Mouse (Mus musculus) lung, embryonic 14.5 days (tissue): ENCODE measurements around the gene Dnmt3a. TPM values are rescaled to one million over a fixed set of nuclear protein-coding genes. Genes with fewer than 3 reads are reported as not detected.

Experiments used
- ATAC-seq: fragments of 200-750 bp; cut with Nextera tagmentation; 2 replicates; pipeline ENCODE4 v1.8.0; 2017; ENCODE audit warnings: mild to moderate bottlenecking, moderate TSS enrichment, moderate library complexity; ENCODE audit not compliant: insufficient read depth
- DNase-seq: peaks from one replicate; pipeline ENCODE4 v3.0.0-alpha.2; 2015
- H3K27ac ChIP-seq: fragments of 300-500 bp; sonication (generic); 2 replicates; pipeline ENCODE4 v1.5.1; 2014; ENCODE audit warnings: low read depth, mild to moderate bottlenecking, moderate library complexity
- H3K27me3 ChIP-seq: fragments of 300-500 bp; sonication (generic); 2 replicates; pipeline ENCODE4 v1.6.1; 2014; ENCODE audit warnings: low read length, control low read depth; ENCODE audit not compliant: insufficient read depth
- H3K36me3 ChIP-seq: fragments of 300-500 bp; sonication (generic); 2 replicates; pipeline ENCODE4 v1.6.1; 2014; ENCODE audit warnings: control low read depth; ENCODE audit not compliant: insufficient read depth
- H3K4me1 ChIP-seq: fragments of 300-500 bp; sonication (generic); 2 replicates; pipeline ENCODE4 v1.6.1; 2014; ENCODE audit warnings: antibody characterized with exemption, control low read depth; ENCODE audit not compliant: insufficient read depth
- H3K4me2 ChIP-seq: fragments of 300-500 bp; sonication (generic); 2 replicates; pipeline ENCODE4 v1.6.1; 2014; ENCODE audit warnings: mild to moderate bottlenecking
- H3K4me3 ChIP-seq: fragments of 300-500 bp; sonication (generic); 2 replicates; pipeline ENCODE4 v1.5.1; 2014; ENCODE audit warnings: low read depth, low read length
- H3K9ac ChIP-seq: fragments of 300-500 bp; sonication (generic); 2 replicates; pipeline ENCODE4 v1.6.1; 2014
- H3K9me3 ChIP-seq: fragments of 300-500 bp; sonication (generic); 2 replicates; pipeline ENCODE4 v1.6.1; 2016; ENCODE audit warnings: low read depth, low read length, control low read depth
- CTCF ChIP-seq: IDR thresholded peaks from 2 replicates; pipeline ENCODE4 v1.5.1; 2016; ENCODE audit warnings: antibody characterized with exemption, low read depth
- WGBS: fragments of 180-500 bp; shearing (Covaris S2); extraction: QIAGEN DNeasy Blood & Tissue Kit; methylation state at CpG from one replicate; pipeline ENCODE4 v1.1.7; 2014; 5-methylcytosine and 5-hydroxymethylcytosine counted together
- polyA plus RNA-seq: library from polyadenylated mRNA; unstranded; fragments of >200 nt; fragmentation: Nextera tagmentation; extraction: Ambion mirVana; gene quantifications from 2 replicates; pipeline ENCODE4 v1.2.1, GENCODE M21; 2014

The Dnmt3a gene
- polyA plus RNA-seq, 1 experiment from 2014 or later, result 95.5 TPM

DNA sequence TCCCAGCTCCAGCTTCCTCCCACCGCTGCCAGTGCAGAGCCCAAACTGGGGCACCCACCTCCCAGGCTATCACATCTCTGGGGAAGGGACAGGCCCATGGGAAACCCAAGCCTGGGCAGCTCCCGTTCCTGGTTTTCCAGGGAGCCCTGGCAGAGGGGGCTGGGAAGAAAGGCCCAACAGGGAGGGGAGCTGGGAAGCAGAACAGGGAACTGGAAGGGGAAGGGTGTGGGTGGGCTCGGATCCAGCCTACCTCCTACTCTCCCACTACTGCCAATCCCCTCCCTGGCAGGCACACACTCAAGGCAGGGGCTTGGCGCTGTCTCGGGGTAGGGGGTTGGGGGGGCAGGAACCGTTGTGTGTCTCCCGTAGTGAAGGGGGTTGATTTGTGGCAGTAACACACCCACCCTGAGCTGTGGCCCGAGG is 28.1 kb downstream of the Dnmt3a start:
- DNase-seq, result peak; percentile 84
- H3K4me2 ChIP-seq, result peak overlapping the region; percentile 60
- peak overlapping the region; percentile 43 for H3K9ac ChIP-seq

DNA sequence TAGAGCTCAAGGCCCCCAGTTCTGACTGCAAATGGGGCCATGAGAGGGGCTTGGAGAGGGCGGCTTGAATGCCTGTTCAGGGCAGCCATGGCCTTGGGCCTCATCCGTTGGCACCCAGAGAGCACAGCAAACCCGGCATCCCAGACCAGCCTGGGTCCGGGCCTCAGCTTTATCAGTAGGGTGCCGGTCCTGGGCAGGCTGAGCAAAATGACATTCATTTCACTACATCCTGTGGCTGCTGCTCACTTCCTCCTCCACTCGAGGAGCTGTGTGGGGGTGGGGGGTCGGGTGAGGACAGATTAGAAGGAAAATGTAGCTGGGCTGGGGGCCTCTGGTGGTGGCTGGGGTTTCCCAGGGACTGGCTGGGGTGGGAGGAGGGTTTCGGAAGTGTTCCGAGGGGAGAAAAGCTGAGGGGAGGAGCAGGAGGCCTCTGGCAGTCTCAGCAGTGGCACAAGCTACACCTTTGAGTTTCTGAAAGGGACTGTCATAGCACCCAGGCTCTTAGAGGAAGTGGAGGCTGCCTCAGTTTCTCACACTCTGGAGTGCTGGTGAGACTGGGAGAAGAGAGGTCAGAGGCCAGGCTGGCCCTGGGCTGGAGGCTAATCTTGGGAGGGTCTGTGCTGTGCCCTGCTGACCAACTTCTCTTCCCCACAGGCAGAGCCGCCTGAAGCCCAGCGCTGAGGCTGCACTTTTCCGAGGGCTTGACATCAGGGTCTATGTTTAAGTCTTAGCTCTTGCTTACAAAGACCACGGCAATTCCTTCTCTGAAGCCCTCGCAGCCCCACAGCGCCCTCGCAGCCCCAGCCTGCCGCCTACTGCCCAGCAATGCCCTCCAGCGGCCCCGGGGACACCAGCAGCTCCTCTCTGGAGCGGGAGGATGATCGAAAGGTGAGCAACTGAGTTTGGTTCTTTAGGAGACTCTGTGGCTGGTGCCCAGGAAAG is 28.8 kb downstream of the Dnmt3a start:
- Histone ChIP-seq H3K9ac (peak overlapping the region; percentile 43), H3K4me1 (peaks cover 30% of the 10 kb centered on the region), H3K4me2 (peak overlapping the region; percentile 60), H3K9me3 (no peaks in the 10 kb centered on the region), H3K36me3 (peaks cover 49% of the 10 kb centered on the region), H3K4me3 (peak overlapping the region; percentile 8), H3K27ac (peak overlapping the region; percentile 93), H3K27me3 (no peaks in the 10 kb centered on the region)
- TF ChIP-seq CTCF, result peak; percentile 58
- DNase-seq (peak; percentile 67), ATAC-seq (peak; percentile 65)
- 8% methylated on average over 21 of the region's 21 CpGs for WGBS

More for the DNA sequence above, 28.1 kb downstream of the Dnmt3a start:
- TF ChIP-seq CTCF, result no peak
- 1% methylated on average over 8 of the region's 8 CpGs for WGBS
- Histone ChIP-seq H3K36me3 (peaks cover 41% of the 10 kb centered on the region), H3K9me3 (no peaks in the 10 kb centered on the region), H3K4me1 (peaks cover 30% of the 10 kb centered on the region), H3K27ac (peak overlapping the region; percentile 93), H3K27me3 (no peaks in the 10 kb centered on the region), H3K4me3 (peak overlapping the region; percentile 8; the same call in 1 of the 2 replicates)
- ATAC-seq, result peak; percentile 87

DNA sequence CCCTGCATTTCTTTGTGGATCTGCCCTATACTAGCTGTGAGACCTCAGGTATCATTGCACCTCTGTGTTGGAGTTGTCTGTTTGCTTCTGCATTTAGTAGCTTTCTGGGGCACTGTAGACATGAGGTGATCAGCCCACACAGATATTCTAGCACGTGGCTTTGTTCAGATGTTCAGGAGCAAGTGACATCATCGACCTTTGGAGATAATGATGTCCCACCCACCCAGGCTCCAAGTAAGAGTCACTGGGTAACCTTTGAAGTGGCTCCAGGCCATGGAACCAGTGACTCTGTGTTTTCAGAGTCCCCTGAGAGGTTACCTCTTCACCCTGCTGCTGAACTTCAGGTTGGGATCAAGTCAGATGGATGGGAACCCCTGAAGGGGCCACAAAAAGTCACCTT is 29.8 kb downstream of the Dnmt3a start:
- H3K36me3 ChIP-seq, result peaks cover 55% of the 10 kb centered on the region

DNA sequence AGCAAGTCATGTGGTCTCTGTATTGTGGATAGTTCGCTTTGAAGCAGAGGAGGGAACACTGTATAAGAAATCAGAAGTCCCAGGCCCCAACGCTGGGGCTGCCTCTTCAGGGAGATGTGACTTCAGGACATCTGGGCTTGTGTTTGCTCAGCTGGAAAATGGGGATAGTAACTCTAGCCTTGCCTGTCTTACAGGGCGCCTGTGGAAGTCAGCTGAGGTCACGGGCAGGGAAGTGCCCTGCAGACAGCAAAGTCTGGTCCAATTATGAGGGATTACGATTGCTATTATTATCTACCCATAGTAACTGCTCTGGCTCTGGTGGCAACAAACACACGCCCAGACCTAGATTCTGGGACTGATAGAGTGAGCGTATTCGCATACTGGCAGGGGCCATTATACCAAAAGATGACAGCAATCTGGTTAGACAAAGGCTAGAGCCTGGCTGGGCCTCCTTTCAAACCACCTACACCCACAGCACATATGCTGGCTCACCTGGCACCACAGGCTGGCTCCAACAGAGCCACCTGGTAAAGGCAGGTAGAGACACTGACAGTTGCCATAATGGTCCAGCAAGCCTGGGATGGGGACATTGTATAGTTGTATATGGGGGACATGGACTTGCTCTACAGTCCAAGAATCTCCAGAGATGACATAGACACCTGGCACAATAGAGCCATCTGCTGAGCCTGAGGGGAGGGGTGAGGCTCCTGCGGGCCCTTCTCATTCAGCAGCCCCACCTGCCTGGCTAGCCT is 31.4 kb downstream of the Dnmt3a start:
- DNase-seq, result no peak
- no peaks in the 10 kb centered on the region for H3K9me3 ChIP-seq
- H3K4me3 ChIP-seq, result no peak overlapping the region
- no peak overlapping the region for H3K4me2 ChIP-seq
- no peak for ATAC-seq
- WGBS, result 74% methylated on average over 9 of the region's 9 CpGs
- no peaks in the 10 kb centered on the region for H3K27me3 ChIP-seq
- no peak overlapping the region for H3K9ac ChIP-seq
- peaks cover 26% of the 10 kb centered on the region for H3K4me1 ChIP-seq
- H3K27ac ChIP-seq, result no peak overlapping the region
- peaks cover 70% of the 10 kb centered on the region for H3K36me3 ChIP-seq
- TF ChIP-seq CTCF, result no peak

More for the DNA sequence above, 29.8 kb downstream of the Dnmt3a start:
- Histone ChIP-seq H3K9ac (no peak overlapping the region), H3K27ac (no peak overlapping the region), H3K4me3 (no peak overlapping the region), H3K27me3 (no peaks in the 10 kb centered on the region), H3K4me2 (no peak overlapping the region), H3K4me1 (peaks cover 30% of the 10 kb centered on the region), H3K9me3 (no peaks in the 10 kb centered on the region)
- no peak for TF ChIP-seq CTCF
- WGBS, result 65% methylated on average over 2 of the region's 2 CpGs
- DNase-seq (no peak), ATAC-seq (no peak)

DNA sequence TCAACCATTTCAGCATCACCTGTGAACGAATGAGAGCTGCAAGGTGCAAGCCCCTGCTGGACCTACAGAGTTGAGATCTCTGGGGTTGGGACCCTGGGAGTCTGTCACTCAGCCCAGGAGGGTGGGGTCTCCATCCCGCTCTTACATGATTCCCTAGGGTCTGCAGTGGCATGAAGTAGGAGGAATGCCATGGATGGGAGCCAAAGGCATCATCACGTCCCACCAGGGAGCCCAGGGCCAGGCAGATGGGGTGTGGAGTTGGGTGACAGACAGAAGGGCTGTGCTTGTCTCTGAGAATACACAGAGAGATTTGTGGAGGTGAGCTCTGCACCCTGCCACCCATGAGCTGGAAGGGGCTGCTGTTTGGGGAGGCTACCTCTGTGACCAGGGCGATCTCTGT is 32.2 kb downstream of the Dnmt3a start:
- H3K4me2 ChIP-seq, result no peak overlapping the region
- no peak overlapping the region for H3K9ac ChIP-seq
- peaks cover 18% of the 10 kb centered on the region for H3K4me1 ChIP-seq
- WGBS, result 73% methylated on average over 4 of the region's 4 CpGs
- H3K4me3 ChIP-seq, result no peak overlapping the region
- ATAC-seq (no peak), DNase-seq (no peak)
- peaks cover 70% of the 10 kb centered on the region for H3K36me3 ChIP-seq
- no peaks in the 10 kb centered on the region for H3K27me3 ChIP-seq
- TF ChIP-seq CTCF, result no peak
- H3K9me3 ChIP-seq, result no peaks in the 10 kb centered on the region
- no peak overlapping the region for H3K27ac ChIP-seq

DNA sequence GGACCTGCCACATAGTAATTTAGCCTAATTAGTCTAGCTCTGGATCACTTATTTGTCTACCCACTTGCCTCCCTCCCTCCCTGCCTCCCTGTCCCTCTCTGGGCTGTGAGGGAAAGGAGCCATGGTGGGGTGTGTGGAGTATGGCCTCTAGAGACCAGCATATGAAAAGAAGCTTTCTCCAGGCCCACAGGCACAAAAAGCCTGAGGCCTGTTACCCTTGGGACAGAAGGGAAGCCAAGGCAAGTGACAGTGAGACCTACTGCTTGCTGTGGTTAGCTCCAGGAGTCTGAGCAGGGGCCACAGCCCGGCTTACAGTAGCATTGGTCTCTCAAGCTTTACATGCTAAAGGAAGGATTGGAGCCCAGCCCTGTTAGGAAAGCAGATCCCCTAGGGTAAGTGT is 33.9 kb downstream of the Dnmt3a start:
- no peak for TF ChIP-seq CTCF
- no peak overlapping the region for H3K9ac ChIP-seq
- WGBS, result 86% methylated on average over 1 of the region's 1 CpGs
- H3K4me2 ChIP-seq, result no peak overlapping the region
- H3K27me3 ChIP-seq, result no peaks in the 10 kb centered on the region
- peaks cover 82% of the 10 kb centered on the region for H3K36me3 ChIP-seq
- no peak overlapping the region for H3K4me3 ChIP-seq
- peaks cover 2% of the 10 kb centered on the region for H3K4me1 ChIP-seq
- no peaks in the 10 kb centered on the region for H3K9me3 ChIP-seq
- no peak overlapping the region for H3K27ac ChIP-seq
- ATAC-seq, result no peak
- DNase-seq, result no peak

DNA sequence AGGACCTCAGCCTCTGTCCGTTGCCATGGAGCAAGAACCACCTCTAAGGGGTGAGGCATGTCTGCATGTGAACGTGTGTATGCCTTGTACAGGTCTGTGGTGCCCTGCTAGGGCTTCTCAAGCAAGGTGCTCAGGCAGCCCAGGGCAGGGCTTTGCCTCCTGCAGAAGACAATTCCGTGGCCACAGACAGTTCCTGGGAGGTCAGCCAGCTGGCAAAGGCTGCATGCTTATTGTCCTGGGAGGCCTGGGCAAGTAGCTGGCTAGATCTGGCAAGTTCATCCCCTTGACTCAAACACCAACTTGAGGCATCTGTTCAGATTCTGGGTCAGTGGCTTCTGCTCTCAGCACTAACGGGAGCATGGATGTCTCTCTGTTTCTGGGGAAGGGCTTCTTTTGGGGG is 35.3 kb downstream of the Dnmt3a start:
- Histone ChIP-seq H3K9me3 (no peaks in the 10 kb centered on the region), H3K27me3 (no peaks in the 10 kb centered on the region), H3K4me2 (no peak overlapping the region), H3K27ac (no peak overlapping the region), H3K9ac (no peak overlapping the region), H3K4me3 (no peak overlapping the region), H3K36me3 (peaks cover 85% of the 10 kb centered on the region), H3K4me1 (no peaks in the 10 kb centered on the region; the same call in 1 of the 2 replicates)
- TF ChIP-seq CTCF, result no peak
- DNase-seq (no peak), ATAC-seq (no peak)
- WGBS, result 59% methylated on average over 4 of the region's 4 CpGs
